Mouse (Mus musculus): ENCODE data around the gene Cldn9. TPM values are rescaled to one million over a fixed set of nuclear protein-coding genes. Genes with fewer than 3 reads are reported as not detected.
A peak's percentile ranks its signal among the peaks of the same experiment; 100 is the strongest.

Cldn9 gene
- polyA plus RNA-seq (2014; fragmentation: Nextera tagmentation; extraction: Ambion mirVana): 14.6 and 17.9 TPM in 2 replicates

DNA sequence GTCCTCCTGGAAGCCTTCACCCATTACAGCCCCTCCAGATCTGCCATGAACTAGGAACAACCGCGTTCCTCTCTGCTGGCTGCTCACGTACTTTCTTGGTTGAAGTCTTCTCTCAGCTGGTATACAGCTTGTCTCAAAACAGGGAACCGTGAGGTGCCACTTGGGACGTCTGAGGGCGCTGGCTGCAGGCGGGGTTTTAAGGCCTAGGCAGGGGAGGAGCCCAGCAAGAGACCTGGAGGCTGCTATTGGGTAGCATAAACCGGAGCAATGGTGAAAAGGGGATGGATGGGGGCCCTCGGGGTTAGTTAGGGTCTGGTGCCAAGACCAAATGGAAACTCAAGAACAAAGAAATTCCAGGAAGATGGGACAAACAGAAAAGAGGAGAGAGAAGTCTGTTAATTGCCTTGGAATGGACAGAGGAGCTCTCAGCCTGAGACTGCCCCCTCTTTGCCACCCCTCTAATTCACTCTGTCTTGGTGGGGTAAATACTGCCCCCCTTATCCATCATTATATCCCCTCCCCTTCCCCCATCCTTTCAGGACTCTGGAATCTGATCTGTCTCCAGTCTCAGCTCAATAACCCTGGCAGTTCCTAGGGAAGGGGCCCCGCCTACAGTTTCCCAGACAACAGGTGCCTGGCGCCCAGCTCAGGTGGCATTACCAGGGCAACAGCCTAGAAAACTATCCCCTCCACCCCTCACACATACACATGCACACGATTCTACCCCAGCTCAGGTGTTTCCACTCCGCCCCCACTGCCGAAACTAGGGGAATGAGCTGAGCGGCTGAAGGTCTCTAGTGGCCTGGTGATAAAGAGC lies at the start of gene Cldn9:
TSS of gene Cldn9 (minus strand) at position 171 of the 817 bp plus-strand sequence.
- peak within 1 kb of the TSS; percentile 44 for H3K27ac ChIP-seq (replicated peaks; ENCODE audit: low read depth, low read length)
- ATAC-seq (ENCODE audit: low read depth) (peak; percentile 93), DNase-seq (ENCODE audit: low spot score) (peak; percentile 82)
- H3K36me3 ChIP-seq (ENCODE audit: control insufficient read depth, insufficient read depth, low read length): no peaks in the 10 kb centered on the region
- peak within 1 kb of the TSS; percentile 26 for H3K4me3 ChIP-seq (ENCODE audit: low read depth, low read length)
- peaks cover 55% of the 10 kb centered on the region for H3K27me3 ChIP-seq (replicated peaks; ENCODE audit: control insufficient read depth, insufficient read depth, low read length)
- peak within 1 kb of the TSS; percentile 33 for H3K4me2 ChIP-seq (ENCODE audit: low read depth, low read length)
- H3K9ac ChIP-seq (ENCODE audit: low read depth, low read length): peak within 1 kb of the TSS; percentile 53
- no peaks in the 10 kb centered on the region for H3K9me3 ChIP-seq (ENCODE audit: control insufficient read depth, low read length)
- peaks cover 15% of the 10 kb centered on the region for H3K4me1 ChIP-seq (ENCODE audit: control insufficient read depth, insufficient read depth, low read length)
- 13% methylated on average over 15 of the region's 15 CpGs for WGBS

- no peak overlapping the region for H3K27ac ChIP-seq (replicated peaks; ENCODE audit: low read depth, low read length)
- H3K9ac ChIP-seq (ENCODE audit: low read depth, low read length): no peak overlapping the region
- H3K9me3 ChIP-seq (ENCODE audit: control insufficient read depth, low read length): no peaks in the 10 kb centered on the region
- H3K4me3 ChIP-seq (ENCODE audit: low read depth, low read length): no peak overlapping the region
- 37% methylated on average over 1 of the region's 1 CpGs for WGBS
- no peak overlapping the region for H3K4me2 ChIP-seq (ENCODE audit: low read depth, low read length)
- no peak for DNase-seq (ENCODE audit: low spot score)
- no peaks in the 10 kb centered on the region for H3K36me3 ChIP-seq (ENCODE audit: control insufficient read depth, insufficient read depth, low read length)
- no peak for ATAC-seq (ENCODE audit: low read depth)
- H3K4me1 ChIP-seq (ENCODE audit: control insufficient read depth, insufficient read depth, low read length): 0 out of 2 replicates have a peak, but pooled peaks cover 8% of the 10 kb centered on the region
- H3K27me3 ChIP-seq (replicated peaks; ENCODE audit: control insufficient read depth, insufficient read depth, low read length): no peaks in the 10 kb centered on the region
Observed at GRCm38 (mm10) chr17:23730441-23730840, 46.6 kb upstream of the Cldn9 start.

DNA sequence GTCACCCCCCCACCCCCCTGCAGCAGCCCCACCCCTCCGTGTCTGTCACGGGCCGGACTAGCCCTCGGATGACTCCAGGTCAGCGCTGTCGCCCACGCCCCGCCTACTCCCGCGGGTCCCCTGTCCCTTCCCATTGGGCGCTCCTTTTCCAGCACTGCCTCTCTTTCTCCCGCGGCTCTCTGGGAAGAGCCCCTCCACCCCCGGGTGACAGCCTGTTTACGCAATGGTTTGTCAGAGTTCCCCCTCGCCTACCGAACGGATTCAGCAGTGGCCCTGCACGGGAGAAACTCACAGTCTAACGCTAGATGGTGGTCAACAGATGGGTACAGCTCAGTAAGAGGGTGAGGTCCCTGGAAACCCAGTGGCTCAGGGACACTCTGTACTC lies 42.9 kb upstream of the Cldn9 start:
- Histone ChIP-seq H3K4me2 (ENCODE audit: low read depth, low read length) (peak overlapping the region; percentile 78), H3K9me3 (ENCODE audit: control insufficient read depth, low read length) (no peaks in the 10 kb centered on the region), H3K4me3 (ENCODE audit: low read depth, low read length) (peak overlapping the region; percentile 90), H3K36me3 (ENCODE audit: control insufficient read depth, insufficient read depth, low read length) (no peaks in the 10 kb centered on the region), H3K9ac (ENCODE audit: low read depth, low read length) (peak overlapping the region; percentile 84), H3K27ac (replicated peaks; ENCODE audit: low read depth, low read length) (peak overlapping the region; percentile 76), H3K4me1 (ENCODE audit: control insufficient read depth, insufficient read depth, low read length) (0 out of 2 replicates have a peak, but pooled peaks cover 9% of the 10 kb centered on the region), H3K27me3 (replicated peaks; ENCODE audit: control insufficient read depth, insufficient read depth, low read length) (no peaks in the 10 kb centered on the region)
- ATAC-seq (ENCODE audit: low read depth) (peak; percentile 86), DNase-seq (ENCODE audit: low spot score) (peak; percentile 92)
- WGBS: under 1% methylated on average over 17 of the region's 20 CpGs

GRCm38 (mm10) chr17:23725999-23726757 lies 42.4 kb upstream of the Cldn9 start, which contains the start of gene Pkmyt1:
TSS of gene Pkmyt1 (plus strand) at chr17:23726336.
- Histone ChIP-seq H3K4me1 (ENCODE audit: control insufficient read depth, insufficient read depth, low read length) (0 out of 2 replicates have a peak, but pooled peaks cover 9% of the 10 kb centered on the region), H3K9ac (ENCODE audit: low read depth, low read length) (peak within 1 kb of the TSS; percentile 84), H3K27me3 (replicated peaks; ENCODE audit: control insufficient read depth, insufficient read depth, low read length) (no peaks in the 10 kb centered on the region), H3K27ac (replicated peaks; ENCODE audit: low read depth, low read length) (peak within 1 kb of the TSS; percentile 80), H3K36me3 (ENCODE audit: control insufficient read depth, insufficient read depth, low read length) (no peaks in the 10 kb centered on the region), H3K4me2 (ENCODE audit: low read depth, low read length) (peak within 1 kb of the TSS; percentile 78), H3K4me3 (ENCODE audit: low read depth, low read length) (peak within 1 kb of the TSS; percentile 90), H3K9me3 (ENCODE audit: control insufficient read depth, low read length) (no peaks in the 10 kb centered on the region)
- 2% methylated on average over 48 of the region's 73 CpGs for WGBS
- peak; percentile 93 for ATAC-seq (ENCODE audit: low read depth)
- DNase-seq (ENCODE audit: low spot score): peak; percentile 97

- Histone ChIP-seq H3K4me2 (ENCODE audit: low read depth, low read length) (peak overlapping the region; percentile 78), H3K36me3 (ENCODE audit: control insufficient read depth, insufficient read depth, low read length) (no peaks in the 10 kb centered on the region), H3K27ac (replicated peaks; ENCODE audit: low read depth, low read length) (peak overlapping the region; percentile 80), H3K4me3 (ENCODE audit: low read depth, low read length) (peak overlapping the region; percentile 90), H3K9ac (ENCODE audit: low read depth, low read length) (peak overlapping the region; percentile 84), H3K9me3 (ENCODE audit: control insufficient read depth, low read length) (no peaks in the 10 kb centered on the region), H3K4me1 (ENCODE audit: control insufficient read depth, insufficient read depth, low read length) (0 out of 2 replicates have a peak, but pooled peaks cover 9% of the 10 kb centered on the region), H3K27me3 (replicated peaks; ENCODE audit: control insufficient read depth, insufficient read depth, low read length) (no peaks in the 10 kb centered on the region)
- 61% methylated on average over 4 of the region's 4 CpGs for WGBS
- ATAC-seq (ENCODE audit: low read depth) (no peak), DNase-seq (ENCODE audit: low spot score) (no peak)
Observed at GRCm38 (mm10) chr17:23725477-23725876, 41.7 kb upstream of the Cldn9 start.

DNA sequence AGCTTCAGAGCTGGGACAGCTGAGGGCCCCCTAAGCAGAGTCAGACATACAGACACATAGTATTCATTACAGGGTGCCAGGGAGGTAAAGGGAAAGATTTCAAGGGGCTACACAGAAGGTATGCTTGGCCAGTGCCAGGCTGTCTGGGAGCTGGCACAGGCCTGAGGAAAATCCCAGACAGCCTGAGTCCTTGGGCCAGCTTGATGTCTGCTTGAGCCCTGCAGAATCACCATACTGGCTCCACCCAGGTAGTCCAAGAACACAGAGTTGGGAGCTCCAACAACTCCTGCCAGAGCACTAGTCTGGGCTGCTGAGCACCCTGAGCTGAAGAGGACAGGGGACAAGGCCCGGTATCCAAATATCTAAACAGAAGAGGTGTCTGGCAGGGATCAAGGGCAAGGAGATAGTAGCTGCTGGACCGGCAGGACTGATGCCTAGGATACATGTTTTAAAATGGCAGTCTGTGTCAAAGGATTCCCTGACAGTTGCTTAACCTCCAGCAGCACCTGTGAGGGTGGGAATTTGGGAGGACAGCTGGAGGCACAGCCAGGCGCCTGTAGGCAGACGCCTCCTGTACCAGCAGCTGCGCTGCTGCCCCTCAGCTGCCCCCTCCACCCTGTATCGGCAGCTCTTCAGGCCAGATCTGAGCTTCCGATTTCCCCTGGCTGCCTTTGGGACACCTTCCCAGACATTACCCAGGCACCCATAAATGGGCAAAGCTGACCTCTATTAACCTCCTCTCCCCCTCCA lies 38.7 kb upstream of the Cldn9 start, which contains the start of gene 1520401A03Rik:
TSS of gene 1520401A03Rik (minus strand) at position 408 of the 750 bp plus-strand sequence.
- H3K9me3 ChIP-seq (ENCODE audit: control insufficient read depth, low read length): no peaks in the 10 kb centered on the region
- H3K27ac ChIP-seq (replicated peaks; ENCODE audit: low read depth, low read length): no peak within 1 kb of the TSS
- DNase-seq (ENCODE audit: low spot score) (peak; percentile 48), ATAC-seq (ENCODE audit: low read depth) (no peak)
- H3K36me3 ChIP-seq (ENCODE audit: control insufficient read depth, insufficient read depth, low read length): no peaks in the 10 kb centered on the region
- H3K4me1 ChIP-seq (ENCODE audit: control insufficient read depth, insufficient read depth, low read length): 0 out of 2 replicates have a peak, but pooled peaks cover 9% of the 10 kb centered on the region
- no peak within 1 kb of the TSS for H3K9ac ChIP-seq (ENCODE audit: low read depth, low read length)
- no peaks in the 10 kb centered on the region for H3K27me3 ChIP-seq (replicated peaks; ENCODE audit: control insufficient read depth, insufficient read depth, low read length)
- no peak within 1 kb of the TSS for H3K4me3 ChIP-seq (ENCODE audit: low read depth, low read length)
- no peak within 1 kb of the TSS for H3K4me2 ChIP-seq (ENCODE audit: low read depth, low read length)
- WGBS: 72% methylated on average over 5 of the region's 7 CpGs

- no peaks in the 10 kb centered on the region for H3K36me3 ChIP-seq (ENCODE audit: control insufficient read depth, insufficient read depth, low read length)
- H3K27me3 ChIP-seq (replicated peaks; ENCODE audit: control insufficient read depth, insufficient read depth, low read length): no peaks in the 10 kb centered on the region
- ATAC-seq (ENCODE audit: low read depth) (no peak), DNase-seq (ENCODE audit: low spot score) (no peak)
- H3K4me3 ChIP-seq (ENCODE audit: low read depth, low read length): no peak overlapping the region
- H3K27ac ChIP-seq (replicated peaks; ENCODE audit: low read depth, low read length): no peak overlapping the region
- no peak overlapping the region for H3K9ac ChIP-seq (ENCODE audit: low read depth, low read length)
- no peak overlapping the region for H3K4me2 ChIP-seq (ENCODE audit: low read depth, low read length)
- 0 out of 2 replicates have a peak, but pooled peaks cover 7% of the 10 kb centered on the region for H3K4me1 ChIP-seq (ENCODE audit: control insufficient read depth, insufficient read depth, low read length)
- H3K9me3 ChIP-seq (ENCODE audit: control insufficient read depth, low read length): no peaks in the 10 kb centered on the region
- WGBS: 73% methylated on average over 2 of the region's 2 CpGs
Observed at GRCm38 (mm10) chr17:23721886-23722285, 38.1 kb upstream of the Cldn9 start.

DNA sequence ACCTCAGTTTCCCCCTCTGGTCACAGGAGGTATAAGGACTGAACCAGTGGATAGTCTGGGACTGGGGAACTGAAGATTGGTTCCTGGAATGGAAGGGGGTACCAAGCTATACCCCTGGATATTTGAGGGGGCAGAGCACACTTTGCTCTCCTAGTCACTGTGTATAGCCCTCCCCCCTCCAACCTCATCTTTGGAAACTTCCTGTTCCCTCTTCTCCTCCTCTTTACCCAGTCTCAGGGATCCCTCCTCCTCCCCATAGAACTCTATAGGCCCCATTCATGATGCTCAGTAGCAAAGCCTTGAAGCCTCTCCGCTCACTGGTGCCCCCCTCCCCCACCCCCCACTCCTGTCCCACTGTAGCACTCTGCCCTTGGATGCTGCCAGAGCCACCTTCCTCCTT lies 35.6 kb upstream of the Cldn9 start:
- Histone ChIP-seq H3K36me3 (ENCODE audit: control insufficient read depth, insufficient read depth, low read length) (no peaks in the 10 kb centered on the region), H3K9ac (ENCODE audit: low read depth, low read length) (no peak overlapping the region), H3K4me2 (ENCODE audit: low read depth, low read length) (no peak overlapping the region), H3K4me3 (ENCODE audit: low read depth, low read length) (no peak overlapping the region), H3K27ac (replicated peaks; ENCODE audit: low read depth, low read length) (no peak overlapping the region), H3K4me1 (ENCODE audit: control insufficient read depth, insufficient read depth, low read length) (no peaks in the 10 kb centered on the region), H3K27me3 (replicated peaks; ENCODE audit: control insufficient read depth, insufficient read depth, low read length) (no peaks in the 10 kb centered on the region), H3K9me3 (ENCODE audit: control insufficient read depth, low read length) (no peaks in the 10 kb centered on the region)
- DNase-seq (ENCODE audit: low spot score) (no peak), ATAC-seq (ENCODE audit: low read depth) (no peak)
- WGBS: 33% methylated on average over 1 of the region's 1 CpGs

All from embryonic facial prominence, embryonic 14.5 days (tissue).